Mouse (Mus musculus): Measurements from ENCODE around the gene Fgf14. TPM values are rescaled to one million over a fixed set of nuclear protein-coding genes. Genes with fewer than 3 reads are reported as not detected.
A peak's percentile ranks its signal among the peaks of the same experiment; 100 is the strongest.
"Not testable (repeated sequence)": the region's sequence is repeated elsewhere in the genome, so short reads cannot be mapped to it uniquely, and the experiment has no call there.

Fgf14 gene
- polyA plus RNA-seq, 1 experiment from 2014 or later = 0.16 TPM

DNA sequence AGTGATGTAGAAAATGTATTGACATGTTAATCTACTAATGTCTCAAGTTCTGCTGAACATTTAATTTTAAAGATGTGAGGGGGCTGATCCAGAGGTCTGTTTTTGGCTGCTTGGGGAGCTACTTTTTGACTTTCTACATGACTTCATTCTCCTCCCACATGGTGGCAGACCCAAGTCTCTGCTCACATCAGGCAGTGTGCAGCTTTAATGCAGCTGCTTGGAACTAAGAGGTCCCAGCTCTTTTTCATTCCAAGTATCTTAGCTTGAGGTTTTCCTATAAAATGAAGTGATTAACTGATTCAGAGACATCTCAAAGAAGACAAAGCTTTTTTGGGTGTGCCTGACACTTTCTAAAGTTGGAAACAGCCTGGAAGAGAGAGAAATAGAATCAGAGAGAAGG lies 232.1 kb downstream of the Fgf14 start:
- no peaks in the 10 kb centered on the region for H3K4me1 ChIP-seq (replicated peaks; ENCODE audit: insufficient read depth, low read length)
- no peak for TF ChIP-seq CTCF (IDR thresholded peaks at IDR 0.05; ENCODE audit: low read depth)
- H3K9ac ChIP-seq (ENCODE audit: low read depth, low read length) = no peak overlapping the region
- no peak overlapping the region for H3K4me2 ChIP-seq (ENCODE audit: low read length)
- H3K27ac ChIP-seq = no peak overlapping the region
- H3K27me3 ChIP-seq (ENCODE audit: insufficient read depth, low read length) = no peaks in the 10 kb centered on the region
- no peaks in the 10 kb centered on the region for H3K36me3 ChIP-seq (ENCODE audit: insufficient read depth, low read length)
- no peak for DNase-seq (ENCODE audit: low spot score)
- ATAC-seq (replicated peaks; ENCODE audit: low FRiP score, low read depth) = no peak
- H3K4me3 ChIP-seq (replicated peaks; ENCODE audit: low read depth, low read length) = no peak overlapping the region
- no peaks in the 10 kb centered on the region for H3K9me3 ChIP-seq (replicated peaks; ENCODE audit: low read length)

DNA sequence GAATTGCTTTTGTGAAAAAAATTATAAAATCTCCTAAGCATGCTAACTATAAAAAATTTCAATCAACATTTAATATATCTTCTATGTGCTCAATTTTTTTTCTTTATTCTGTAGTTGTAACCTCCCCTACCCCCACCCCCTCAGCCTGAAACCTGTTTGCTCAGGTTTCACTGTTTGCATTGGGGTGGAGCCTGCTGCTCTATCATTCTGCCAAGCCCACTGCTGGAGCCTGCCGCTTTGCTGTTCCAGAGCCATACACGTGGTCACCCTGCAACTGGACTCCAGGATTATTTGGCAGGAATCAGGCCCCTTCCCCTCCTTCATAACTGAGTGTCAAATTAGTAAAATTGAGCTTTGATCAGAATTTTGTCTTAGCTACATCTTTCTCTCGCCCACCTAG lies 237.6 kb downstream of the Fgf14 start:
- H3K27ac ChIP-seq; H3K4me1 ChIP-seq (replicated peaks; ENCODE audit: insufficient read depth, low read length); H3K9me3 ChIP-seq (replicated peaks; ENCODE audit: low read length); ATAC-seq (replicated peaks; ENCODE audit: low FRiP score, low read depth); H3K27me3 ChIP-seq (ENCODE audit: insufficient read depth, low read length); H3K36me3 ChIP-seq (ENCODE audit: insufficient read depth, low read length); DNase-seq (ENCODE audit: low spot score); H3K4me2 ChIP-seq (ENCODE audit: low read length); H3K4me3 ChIP-seq (replicated peaks; ENCODE audit: low read depth, low read length); H3K9ac ChIP-seq (ENCODE audit: low read depth, low read length): not testable (repeated sequence)
- 39% methylated on average over 3 of the region's 3 CpGs for WGBS

DNA sequence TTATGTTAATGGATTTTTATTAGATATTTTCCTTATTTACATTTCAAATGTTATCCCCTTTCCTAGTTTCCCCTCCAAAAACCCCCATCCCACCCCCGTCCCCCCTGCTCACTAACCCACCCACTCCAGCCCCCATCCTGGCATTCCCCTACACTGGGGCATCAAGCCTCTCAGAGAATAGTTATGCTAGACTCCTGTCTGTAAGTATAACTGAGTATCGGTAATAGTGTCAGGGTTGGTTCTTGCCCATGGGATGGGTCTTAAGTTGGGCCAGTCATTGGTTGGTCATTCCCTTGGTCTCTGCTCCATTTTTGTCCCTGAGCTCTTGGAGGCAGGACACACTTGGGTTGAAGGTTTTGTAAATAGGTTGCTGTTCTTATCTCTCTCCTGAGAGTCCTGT lies 265.0 kb downstream of the Fgf14 start:
- 67% methylated on average over 2 of the region's 2 CpGs for WGBS
- H3K9me3 ChIP-seq (replicated peaks; ENCODE audit: low read length) = no peaks in the 10 kb centered on the region
- H3K4me1 ChIP-seq (replicated peaks; ENCODE audit: insufficient read depth, low read length) = no peaks in the 10 kb centered on the region
- H3K27ac ChIP-seq = no peak overlapping the region
- ATAC-seq (replicated peaks; ENCODE audit: low FRiP score, low read depth) (no peak), DNase-seq (ENCODE audit: low spot score) (no peak)
- no peak for TF ChIP-seq CTCF (IDR thresholded peaks at IDR 0.05; ENCODE audit: low read depth)
- no peaks in the 10 kb centered on the region for H3K36me3 ChIP-seq (ENCODE audit: insufficient read depth, low read length)
- H3K4me3 ChIP-seq (replicated peaks; ENCODE audit: low read depth, low read length) = no peak overlapping the region
- no peak overlapping the region for H3K9ac ChIP-seq (ENCODE audit: low read depth, low read length)
- no peaks in the 10 kb centered on the region for H3K27me3 ChIP-seq (ENCODE audit: insufficient read depth, low read length)
- no peak overlapping the region for H3K4me2 ChIP-seq (ENCODE audit: low read length)

DNA sequence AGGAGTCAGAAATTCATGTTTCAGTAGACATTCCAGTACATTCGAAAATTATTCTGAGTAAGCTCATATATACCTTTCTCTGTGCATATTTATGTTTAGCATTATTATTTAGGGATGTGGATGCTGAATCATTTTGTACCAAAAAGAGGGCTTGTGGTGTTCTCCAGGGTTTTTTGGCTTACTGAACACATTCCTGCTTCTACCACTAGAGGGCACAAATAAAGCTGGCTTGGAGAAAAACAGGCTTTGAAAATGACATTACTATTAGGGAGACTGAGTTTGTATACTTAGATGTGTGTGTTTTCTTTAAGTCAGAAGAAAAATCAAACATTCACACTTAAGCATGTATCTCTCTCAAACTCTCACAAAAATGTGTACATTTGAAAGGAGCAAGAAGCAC lies 266.0 kb downstream of the Fgf14 start:
- Histone ChIP-seq H3K9me3 (replicated peaks; ENCODE audit: low read length) (no peaks in the 10 kb centered on the region), H3K27ac (no peak overlapping the region), H3K4me3 (replicated peaks; ENCODE audit: low read depth, low read length) (no peak overlapping the region), H3K9ac (ENCODE audit: low read depth, low read length) (no peak overlapping the region), H3K4me1 (replicated peaks; ENCODE audit: insufficient read depth, low read length) (no peaks in the 10 kb centered on the region), H3K36me3 (ENCODE audit: insufficient read depth, low read length) (no peaks in the 10 kb centered on the region), H3K27me3 (ENCODE audit: insufficient read depth, low read length) (no peaks in the 10 kb centered on the region), H3K4me2 (ENCODE audit: low read length) (no peak overlapping the region)
- ATAC-seq (replicated peaks; ENCODE audit: low FRiP score, low read depth) = no peak
- peak; percentile 75 for TF ChIP-seq CTCF (IDR thresholded peaks at IDR 0.05; ENCODE audit: low read depth)
- 0% methylated on average over 1 of the region's 1 CpGs for WGBS
- peak; percentile 24 for DNase-seq (ENCODE audit: low spot score)

DNA sequence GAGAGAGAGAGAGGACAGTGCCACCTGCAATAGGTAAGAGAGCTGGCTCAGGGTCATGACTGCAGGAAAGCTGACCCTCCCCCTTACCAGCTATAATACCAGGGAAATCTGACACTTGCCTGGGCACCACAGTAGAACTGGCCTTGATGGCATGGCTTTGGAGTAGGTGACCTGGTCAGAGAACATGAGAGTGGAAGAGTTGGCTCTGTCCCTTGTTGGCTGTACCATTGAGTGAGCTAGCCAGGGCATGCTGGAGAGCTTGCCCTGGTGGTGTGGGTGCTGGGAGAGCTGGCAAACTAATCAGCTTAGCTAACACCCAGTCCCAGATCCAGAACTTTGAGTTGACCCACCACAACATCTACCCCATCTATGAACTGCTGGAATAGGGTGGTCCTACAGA lies 348.5 kb downstream of the Fgf14 start:
- no peaks in the 10 kb centered on the region for H3K9me3 ChIP-seq (replicated peaks; ENCODE audit: low read length)
- no peak for TF ChIP-seq CTCF (IDR thresholded peaks at IDR 0.05; ENCODE audit: low read depth)
- no peak overlapping the region for H3K4me2 ChIP-seq (ENCODE audit: low read length)
- H3K36me3 ChIP-seq (ENCODE audit: insufficient read depth, low read length) = no peaks in the 10 kb centered on the region
- H3K27me3 ChIP-seq (ENCODE audit: insufficient read depth, low read length) = no peaks in the 10 kb centered on the region
- H3K27ac ChIP-seq = no peak overlapping the region
- no peak overlapping the region for H3K9ac ChIP-seq (ENCODE audit: low read depth, low read length)
- DNase-seq (ENCODE audit: low spot score) (no peak), ATAC-seq (replicated peaks; ENCODE audit: low FRiP score, low read depth) (no peak)
- H3K4me3 ChIP-seq (replicated peaks; ENCODE audit: low read depth, low read length) = no peak overlapping the region
- H3K4me1 ChIP-seq (replicated peaks; ENCODE audit: insufficient read depth, low read length) = no peaks in the 10 kb centered on the region

DNA sequence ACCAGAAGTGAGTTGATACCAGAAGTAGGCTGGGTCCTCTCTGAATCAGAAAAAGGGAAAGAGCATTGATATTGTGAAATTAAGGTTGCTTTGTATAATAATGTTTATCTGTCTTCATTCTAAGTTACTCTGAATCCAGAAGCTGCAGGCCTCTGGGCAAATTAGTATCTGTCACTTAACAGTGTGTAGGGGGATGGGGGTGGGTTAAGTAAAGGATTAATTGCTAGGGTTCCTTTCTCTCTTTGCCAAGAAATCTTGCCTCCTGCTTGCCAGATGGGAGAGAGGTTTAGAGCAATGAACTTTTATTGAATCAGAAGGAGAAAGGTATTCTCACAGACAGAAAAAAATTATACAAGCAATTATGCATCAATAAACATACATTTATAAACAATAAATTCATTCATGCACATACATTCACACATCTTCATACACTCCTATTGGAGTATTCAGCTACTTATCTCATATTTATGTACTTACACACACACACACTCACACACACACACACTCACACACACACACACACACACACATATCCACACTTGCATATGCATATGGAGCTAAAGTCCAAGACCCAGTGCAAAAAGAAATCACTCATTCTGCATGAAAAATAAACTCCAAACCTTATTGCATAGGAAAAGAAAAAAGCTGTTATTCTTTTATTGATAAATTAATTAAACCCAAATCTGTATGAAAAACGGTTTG lies 357.8 kb downstream of the Fgf14 start:
- Histone ChIP-seq H3K4me3 (replicated peaks; ENCODE audit: low read depth, low read length) (no peak overlapping the region), H3K27me3 (ENCODE audit: insufficient read depth, low read length) (no peaks in the 10 kb centered on the region), H3K4me1 (replicated peaks; ENCODE audit: insufficient read depth, low read length) (no peaks in the 10 kb centered on the region), H3K9ac (ENCODE audit: low read depth, low read length) (no peak overlapping the region), H3K9me3 (replicated peaks; ENCODE audit: low read length) (no peaks in the 10 kb centered on the region), H3K4me2 (ENCODE audit: low read length) (no peak overlapping the region), H3K27ac (no peak overlapping the region), H3K36me3 (ENCODE audit: insufficient read depth, low read length) (no peaks in the 10 kb centered on the region)
- no peak for DNase-seq (ENCODE audit: low spot score)
- ATAC-seq (replicated peaks; ENCODE audit: low FRiP score, low read depth) = no peak
- no peak for TF ChIP-seq CTCF (IDR thresholded peaks at IDR 0.05; ENCODE audit: low read depth)
- WGBS = 38% methylated on average over 1 of the region's 1 CpGs

DNA sequence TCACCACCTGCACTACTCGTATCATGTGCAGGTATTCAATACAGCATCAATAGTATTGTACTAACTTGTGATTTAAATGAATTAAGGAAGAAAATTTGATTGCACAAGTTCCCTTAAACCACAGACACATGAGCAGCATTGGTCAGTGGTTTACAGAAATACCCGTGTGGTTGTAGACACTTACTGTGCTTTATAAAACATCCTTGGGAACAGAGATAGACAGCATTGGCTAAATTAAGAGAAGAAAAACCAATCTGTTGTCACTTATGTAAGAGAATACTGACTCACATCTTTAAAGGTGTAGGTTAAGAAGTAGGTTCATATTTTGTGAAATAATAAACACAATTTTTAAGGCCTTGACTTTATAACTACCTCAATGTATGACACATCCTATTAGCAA lies 361.4 kb downstream of the Fgf14 start:
- H3K4me2 ChIP-seq (ENCODE audit: low read length) = no peak overlapping the region
- WGBS = 82% methylated on average over 2 of the region's 2 CpGs

More for the DNA sequence above, 361.4 kb downstream of the Fgf14 start:
- DNase-seq (ENCODE audit: low spot score) (no peak), ATAC-seq (replicated peaks; ENCODE audit: low FRiP score, low read depth) (no peak)
- Histone ChIP-seq H3K27me3 (ENCODE audit: insufficient read depth, low read length) (no peaks in the 10 kb centered on the region), H3K27ac (no peak overlapping the region), H3K9me3 (replicated peaks; ENCODE audit: low read length) (no peaks in the 10 kb centered on the region), H3K4me3 (replicated peaks; ENCODE audit: low read depth, low read length) (no peak overlapping the region), H3K4me1 (replicated peaks; ENCODE audit: insufficient read depth, low read length) (no peaks in the 10 kb centered on the region), H3K36me3 (ENCODE audit: insufficient read depth, low read length) (no peaks in the 10 kb centered on the region), H3K9ac (ENCODE audit: low read depth, low read length) (no peak overlapping the region)
- no peak for TF ChIP-seq CTCF (IDR thresholded peaks at IDR 0.05; ENCODE audit: low read depth)
